Mouse (Mus musculus): Measurements from ENCODE around the gene Coro2b.

- TF ChIP-seq ZC3H11A (IDR thresholded peaks at IDR 0.05; ENCODE audit: borderline replicate concordance, low read depth, low read length) (no peak), HCFC1 (IDR thresholded peaks at IDR 0.05; ENCODE audit: borderline replicate concordance, insufficient read depth, low read length) (no peak), ZNF384 (IDR thresholded peaks at IDR 0.05; ENCODE audit: low read depth, low read length) (no peak), CHD2 (IDR thresholded peaks at IDR 0.05; ENCODE audit: low read depth, low read length) (no peak), MAFK (IDR thresholded peaks at IDR 0.05; ENCODE audit: insufficient read depth, low read depth, low read length) (no peak)
These were observed 16.9 kb downstream of the Coro2b start for GRCm38 (mm10) chr9:62519787-62520503.

All from ES-E14 (cell line).